Mouse (Mus musculus) CH12.LX (cell line): ENCODE measurements around the gene Skida1. TPM values are rescaled to one million over a fixed set of nuclear protein-coding genes. Genes with fewer than 3 reads are reported as not detected.

Source experiments
- DNase-seq: peaks from one replicate; pipeline ENCODE4 v3.0.0-alpha.2; 2013; ENCODE audit errors: extremely low read depth
- H3K27ac ChIP-seq: 2 replicates; pipeline ENCODE4 v1.5.1; 2012; ENCODE audit warnings: low read depth, mild to moderate bottlenecking, control low read depth, moderate library complexity; ENCODE audit not compliant: insufficient read depth
- H3K27me3 ChIP-seq: replicated peaks from 2 replicates; pipeline ENCODE3; 2012; ENCODE audit warnings: inconsistent platforms
- H3K36me3 ChIP-seq, 2 experiments: replicated peaks in 1 of 2; 2 replicates each; pipeline versions ENCODE3 to v1.6.1; 2012; ENCODE audit warnings: inconsistent platforms in 1 of 2, low read length in 1 of 2, mild to moderate bottlenecking in 1 of 2, mixed read lengths in 1 of 2, moderate library complexity in 1 of 2; ENCODE audit not compliant: control insufficient read depth in 1 of 2, insufficient read depth in 1 of 2
- H3K4me1 ChIP-seq, 2 experiments: 2 replicates each; pipeline ENCODE4 v1.6.1; 2012; ENCODE audit warnings: inconsistent platforms in 1 of 2, moderate library complexity in 1 of 2; ENCODE audit not compliant: insufficient read depth in 2 of 2, control insufficient read depth in 1 of 2
- H3K4me2 ChIP-seq: 2 replicates; pipeline ENCODE4 v1.6.1; 2012; ENCODE audit warnings: low read depth, mild to moderate bottlenecking, control low read depth; ENCODE audit not compliant: poor library complexity, insufficient read depth, severe bottlenecking
- H3K4me3 ChIP-seq, 3 experiments: fragments of 150-350 bp in 1 of 3; sonication (generic) in 1 of 3; replicated peaks in 1 of 3; 2 replicates each; pipeline versions ENCODE3 to v1.5.1; 2011 to 2012; ENCODE audit warnings: low read depth in 2 of 3, low read length in 2 of 3, mild to moderate bottlenecking in 2 of 3, moderate library complexity in 2 of 3, control low read depth in 1 of 3, improper control_type of control experiment in 1 of 3, inconsistent platforms in 1 of 3, mixed read lengths in 1 of 3; ENCODE audit not compliant: poor library complexity in 1 of 3
- H3K79me2 ChIP-seq: replicated peaks from 2 replicates; pipeline ENCODE4 v1.6.1; 2012; ENCODE audit warnings: mild to moderate bottlenecking, moderate library complexity; ENCODE audit not compliant: control insufficient read depth, poor library complexity, insufficient read depth, severe bottlenecking; ENCODE audit errors: extremely low read depth
- H3K9ac ChIP-seq: 2 replicates; pipeline ENCODE4 v1.6.1; 2012; ENCODE audit warnings: low read depth, mild to moderate bottlenecking, control low read depth, moderate library complexity; ENCODE audit not compliant: insufficient read depth
- H3K9me3 ChIP-seq: replicated peaks from 2 replicates; pipeline ENCODE3; 2012; ENCODE audit warnings: low read length, inconsistent platforms, mixed read lengths
- BHLHE40 ChIP-seq: IDR thresholded peaks from 2 replicates; pipeline ENCODE4 v1.6.1; 2011; ENCODE audit warnings: mild to moderate bottlenecking, low read depth, low read length, improper control_type of control experiment
- CHD1 ChIP-seq: IDR thresholded peaks from 2 replicates; pipeline ENCODE4 v1.6.1; 2012; ENCODE audit warnings: low read depth, low read length, improper control_type of control experiment, inconsistent platforms
- CHD2 ChIP-seq: IDR thresholded peaks from 2 replicates; pipeline ENCODE4 v1.6.1; 2011; ENCODE audit warnings: low read length, improper control_type of control experiment
- CTCF ChIP-seq, 2 experiments: IDR thresholded peaks in 1 of 2; conservative IDR thresholded peaks in 1 of 2; 2 replicates each; pipeline ENCODE4 v1.5.1; 2011 to 2012; ENCODE audit warnings: low read depth in 2 of 2, low read length in 2 of 2, improper control_type of control experiment in 1 of 2, inconsistent platforms in 1 of 2, mild to moderate bottlenecking in 1 of 2, moderate library complexity in 1 of 2
- E2F4 ChIP-seq: IDR thresholded peaks from 2 replicates; pipeline ENCODE4 v1.6.1; 2011; ENCODE audit warnings: low read depth, low read length, improper control_type of control experiment; ENCODE audit not compliant: insufficient replicate concordance
- ELF1 ChIP-seq: IDR thresholded peaks from 2 replicates; pipeline ENCODE4 v1.6.1; 2014; ENCODE audit warnings: low read depth, mild to moderate bottlenecking, inconsistent platforms, low read length, improper control_type of control experiment
- EP300 ChIP-seq: IDR thresholded peaks from 2 replicates; pipeline ENCODE4 v1.6.1; 2011; ENCODE audit warnings: low read length, improper control_type of control experiment
- JUN ChIP-seq: IDR thresholded peaks from 2 replicates; pipeline ENCODE4 v1.6.1; 2011; ENCODE audit warnings: low read depth, mild to moderate bottlenecking, low read length, improper control_type of control experiment, moderate library complexity; ENCODE audit not compliant: insufficient read depth
- KAT2A ChIP-seq: IDR thresholded peaks from 2 replicates; pipeline ENCODE4 v1.6.1; 2012; ENCODE audit warnings: low read length, improper control_type of control experiment, inconsistent platforms; ENCODE audit not compliant: insufficient replicate concordance
- MEF2A ChIP-seq: IDR thresholded peaks from 2 replicates; pipeline ENCODE4 v1.6.1; 2014; ENCODE audit warnings: low read depth, mild to moderate bottlenecking, inconsistent platforms, low read length, improper control_type of control experiment, borderline replicate concordance
- MYC ChIP-seq: IDR thresholded peaks from 2 replicates; pipeline ENCODE4 v1.6.1; 2011; ENCODE audit warnings: low read depth, mild to moderate bottlenecking, improper control_type of control experiment, low read length
- NELFE ChIP-seq: IDR thresholded peaks from 2 replicates; pipeline ENCODE4 v1.6.1; 2011; ENCODE audit warnings: low read depth, low read length, improper control_type of control experiment
- NRF1 ChIP-seq: IDR thresholded peaks from 2 replicates; pipeline ENCODE4 v1.6.1; 2014; ENCODE audit warnings: low read depth, mild to moderate bottlenecking, inconsistent platforms, low read length, improper control_type of control experiment, moderate library complexity
- PAX5 ChIP-seq: IDR thresholded peaks from 2 replicates; pipeline ENCODE4 v1.6.1; 2012; ENCODE audit warnings: low read length, inconsistent platforms, mixed read lengths
- POLR2A ChIP-seq: IDR thresholded peaks from 2 replicates; pipeline ENCODE4 v1.6.1; 2011; ENCODE audit warnings: low read depth, mild to moderate bottlenecking, improper control_type of control experiment, low read length
- RAD21 ChIP-seq: IDR thresholded peaks from 2 replicates; pipeline ENCODE4 v1.6.1; 2011; ENCODE audit warnings: low read depth, mild to moderate bottlenecking, low read length, improper control_type of control experiment, moderate library complexity
- TBP ChIP-seq: conservative IDR thresholded peaks from 2 replicates; pipeline ENCODE4 v1.6.1; 2011; ENCODE audit warnings: low read depth, low read length, improper control_type of control experiment
- TCF12 ChIP-seq: IDR thresholded peaks from 2 replicates; pipeline ENCODE4 v1.6.1; 2014; ENCODE audit warnings: low read depth, mild to moderate bottlenecking, inconsistent platforms, low read length, improper control_type of control experiment
- UBTF ChIP-seq: IDR thresholded peaks from 2 replicates; pipeline ENCODE4 v1.6.1; 2012; ENCODE audit warnings: low read depth, mild to moderate bottlenecking, inconsistent platforms, low read length, improper control_type of control experiment, moderate library complexity
- USF1 ChIP-seq: IDR thresholded peaks from 2 replicates; pipeline ENCODE4 v1.6.1; 2014; ENCODE audit warnings: low read depth, mild to moderate bottlenecking, inconsistent platforms, low read length, improper control_type of control experiment
- ZC3H11A ChIP-seq: IDR thresholded peaks from 2 replicates; pipeline ENCODE4 v1.6.1; 2012; ENCODE audit warnings: low read depth, mild to moderate bottlenecking, inconsistent platforms, low read length, improper control_type of control experiment
- ZNF384 ChIP-seq: IDR thresholded peaks from 2 replicates; pipeline ENCODE4 v1.6.1; 2012; ENCODE audit warnings: low read depth, low read length, improper control_type of control experiment, inconsistent platforms
- dilution Hi-C: fragments of 300-500 bp; cut with MboI; formaldehyde crosslinking; loops from 2 replicates; pipeline ENCODE4 v1.14.3; 2020; ENCODE audit warnings: low sequenced_read_pairs; ENCODE audit not compliant: extremely low pct_unique_long_range_greater_than_20kb, extremely low pct_ligation_motif_present
- in situ Hi-C: fragments of 300-500 bp; cut with MboI; formaldehyde crosslinking; loops from 3 replicates; pipeline ENCODE4 v1.14.3; 2019; ENCODE audit warnings: low sequenced_read_pairs, low pct_ligation_motif_present, low pct_unique_long_range_greater_than_20kb, mixed read lengths
- polyA plus RNA-seq: library from polyadenylated mRNA; unstranded; fragments of >175 nt; gene quantifications from 2 replicates; pipeline ENCODE4 v1.2.1, GENCODE M21; 2012; ENCODE audit warnings: low read depth; ENCODE audit not compliant: insufficient read length
- total RNA-seq, 2 experiments: library from RNA; depleted of rRNA; stranded (reverse); fragments of 300-350 nt in 1 of 2; fragments of >200 nt in 1 of 2; gene quantifications; 2 replicates each; pipeline ENCODE4 v1.2.3; 2012 to 2014

Gene Skida1
- total and polyA plus RNA-seq, 3 experiments: 0.35 to 0.85 (median 0.36) TPM

GRCm38 (mm10) chr2:18025116-18025515, 23.7 kb downstream of the Skida1 start:
- H3K9me3 ChIP-seq: no peaks in the 10 kb centered on the region
- no peak overlapping the region for H3K4me2 ChIP-seq
- H3K4me1 ChIP-seq: peaks cover 4 to 21% of the 10 kb centered on the region in 2 experiments
- no peak for TF ChIP-seq CTCF (conservative IDR thresholded peaks at IDR 0.05 in 1 of 2, IDR thresholded peaks at IDR 0.05 in 1 of 2; ENCODE audit: low read depth in 2 of 2, low read length in 2 of 2)
- no peak for TF ChIP-seq E2F4
- no peak for TF ChIP-seq NELFE
- TF ChIP-seq MEF2A: no peak
- no peak for TF ChIP-seq UBTF
- no peak for TF ChIP-seq CHD1
- TF ChIP-seq ELF1: no peak
- no peak for TF ChIP-seq ZC3H11A
- no peak for TF ChIP-seq JUN
- TF ChIP-seq RAD21: no peak
- no peak for TF ChIP-seq USF1
- no peak for TF ChIP-seq POLR2A
- TF ChIP-seq TBP: no peak
- TF ChIP-seq PAX5: no peak
- no peak for TF ChIP-seq ZNF384
- TF ChIP-seq TCF12: no peak
- no peak for TF ChIP-seq EP300
- no peak for TF ChIP-seq MYC
- TF ChIP-seq NRF1: no peak
- no peaks in the 10 kb centered on the region for H3K27me3 ChIP-seq
- in situ Hi-C loops (loop anchor here (5.0 to 25.0 kb wide), 3 partner anchors 182 to 662 kb away; partner anchors contain the start of genes Bmi1 and Spag6), dilution Hi-C loops (no loop called here)
- no peaks in the 10 kb centered on the region for H3K36me3 ChIP-seq
- H3K9ac ChIP-seq: no peak overlapping the region
- H3K27ac ChIP-seq: no peak overlapping the region
- no peak overlapping the region for H3K4me3 ChIP-seq
- no peak for DNase-seq
- no peaks in the 10 kb centered on the region for H3K79me2 ChIP-seq

GRCm38 (mm10) chr2:18022886-18023285, 26.0 kb downstream of the Skida1 start:
- H3K9me3 ChIP-seq: peaks cover 3% of the 10 kb centered on the region
- H3K27ac ChIP-seq: no peak overlapping the region
- no peak for TF ChIP-seq CHD2
- TF ChIP-seq MYC: no peak
- no peak for TF ChIP-seq UBTF
- TF ChIP-seq BHLHE40: no peak
- no peak for TF ChIP-seq KAT2A
- TF ChIP-seq, all 38 proteins: peak for 0
- DNase-seq: no peak
- dilution Hi-C loops (no loop called here), in situ Hi-C loops (no loop called here)
- no peaks in the 10 kb centered on the region for H3K79me2 ChIP-seq
- no peak overlapping the region for H3K4me3 ChIP-seq
- H3K36me3 ChIP-seq: no peaks in the 10 kb centered on the region
- peaks cover 4 to 18% of the 10 kb centered on the region in 2 experiments for H3K4me1 ChIP-seq
- no peaks in the 10 kb centered on the region for H3K27me3 ChIP-seq
- no peak overlapping the region for H3K4me2 ChIP-seq
- no peak overlapping the region for H3K9ac ChIP-seq
